Mouse (Mus musculus): ENCODE results near the gene Elf1. TPM values are rescaled to one million over a fixed set of nuclear protein-coding genes. Genes with fewer than 3 reads are reported as not detected.

Elf1 gene
- polyA plus RNA-seq, 1 experiment from 2014 or later = 21.0 TPM

GRCm38 (mm10) chr14:79536837-79537236 is 55.8 kb downstream of the Elf1 start:
- Histone ChIP-seq H3K9ac (replicated peaks; ENCODE audit: low read depth) (no peak overlapping the region), H3K36me3 (ENCODE audit: insufficient read depth, low read length) (no peaks in the 10 kb centered on the region), H3K4me2 (replicated peaks; ENCODE audit: low read depth, low read length) (no peak overlapping the region), H3K4me3 (ENCODE audit: low read depth, low read length) (no peak overlapping the region), H3K4me1 (ENCODE audit: insufficient read depth, low read depth, low read length) (peaks cover 11% of the 10 kb centered on the region; the same call in 1 of the 2 replicates), H3K27ac (ENCODE audit: low read length) (no peak overlapping the region), H3K9me3 (ENCODE audit: low read length) (no peaks in the 10 kb centered on the region), H3K27me3 (replicated peaks; ENCODE audit: insufficient read depth, low read length) (no peaks in the 10 kb centered on the region)
- DNase-seq (ENCODE audit: low spot score) = no peak
- no peak for TF ChIP-seq CTCF (IDR thresholded peaks at IDR 0.05)
- TF ChIP-seq EP300 (IDR thresholded peaks at IDR 0.05) = no peak
- WGBS = 47% methylated on average over 3 of the region's 3 CpGs
- ATAC-seq = no peak

DNA sequence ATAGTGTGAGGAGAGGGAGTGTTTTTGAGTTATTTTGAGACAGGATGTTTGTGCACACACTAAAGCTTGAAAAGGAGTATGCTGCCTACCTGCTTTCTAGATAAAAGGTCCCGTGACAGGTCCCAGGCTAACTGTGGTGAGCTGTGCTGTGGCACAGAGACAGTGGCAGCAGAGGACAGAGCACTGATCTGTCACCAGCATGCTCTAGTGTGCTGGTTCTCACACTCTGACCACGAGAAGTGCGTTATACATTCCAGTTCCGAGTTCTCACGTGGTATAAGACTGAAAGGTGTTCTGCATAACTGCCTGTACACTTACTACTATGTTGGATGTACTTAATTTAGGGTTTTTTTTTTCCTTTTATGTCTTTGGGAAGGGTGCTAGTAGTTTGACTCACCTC is 56.5 kb downstream of the Elf1 start:
- H3K27ac ChIP-seq (ENCODE audit: low read length) = no peak overlapping the region
- TF ChIP-seq EP300 (IDR thresholded peaks at IDR 0.05) (no peak), CTCF (IDR thresholded peaks at IDR 0.05) (no peak)
- H3K4me3 ChIP-seq (ENCODE audit: low read depth, low read length) = no peak overlapping the region

GRCm38 (mm10) chr14:79537921-79538320 is 56.9 kb downstream of the Elf1 start:
- Histone ChIP-seq H3K9me3 (ENCODE audit: low read length) (no peaks in the 10 kb centered on the region), H3K4me2 (replicated peaks; ENCODE audit: low read depth, low read length) (no peak overlapping the region), H3K27ac (ENCODE audit: low read length) (no peak overlapping the region), H3K36me3 (ENCODE audit: insufficient read depth, low read length) (no peaks in the 10 kb centered on the region), H3K4me1 (ENCODE audit: insufficient read depth, low read depth, low read length) (peaks cover 11% of the 10 kb centered on the region; the same call in 1 of the 2 replicates), H3K9ac (replicated peaks; ENCODE audit: low read depth) (no peak overlapping the region), H3K4me3 (ENCODE audit: low read depth, low read length) (no peak overlapping the region), H3K27me3 (replicated peaks; ENCODE audit: insufficient read depth, low read length) (no peaks in the 10 kb centered on the region)
- ATAC-seq = no peak
- TF ChIP-seq EP300 (IDR thresholded peaks at IDR 0.05) (no peak), CTCF (IDR thresholded peaks at IDR 0.05) (no peak)
- DNase-seq (ENCODE audit: low spot score) = no peak

More for the DNA sequence above, 56.5 kb downstream of the Elf1 start:
- H3K9ac ChIP-seq (replicated peaks; ENCODE audit: low read depth) = no peak overlapping the region
- WGBS = 50% methylated on average over 5 of the region's 5 CpGs
- no peaks in the 10 kb centered on the region for H3K36me3 ChIP-seq (ENCODE audit: insufficient read depth, low read length)
- H3K27me3 ChIP-seq (replicated peaks; ENCODE audit: insufficient read depth, low read length) = no peaks in the 10 kb centered on the region
- peaks cover 11% of the 10 kb centered on the region; the same call in 1 of the 2 replicates for H3K4me1 ChIP-seq (ENCODE audit: insufficient read depth, low read depth, low read length)
- no peak for ATAC-seq
- no peak for DNase-seq (ENCODE audit: low spot score)
- H3K4me2 ChIP-seq (replicated peaks; ENCODE audit: low read depth, low read length) = no peak overlapping the region
- H3K9me3 ChIP-seq (ENCODE audit: low read length) = no peaks in the 10 kb centered on the region

- ATAC-seq (no peak), DNase-seq (ENCODE audit: low spot score) (no peak)
- H3K9ac ChIP-seq (replicated peaks; ENCODE audit: low read depth) = no peak overlapping the region
- 0 out of 2 replicates have a peak, but pooled peaks cover 4% of the 10 kb centered on the region for H3K4me1 ChIP-seq (ENCODE audit: insufficient read depth, low read depth, low read length)
- H3K9me3 ChIP-seq (ENCODE audit: low read length) = no peaks in the 10 kb centered on the region
- H3K36me3 ChIP-seq (ENCODE audit: insufficient read depth, low read length) = no peaks in the 10 kb centered on the region
- no peak overlapping the region for H3K4me2 ChIP-seq (replicated peaks; ENCODE audit: low read depth, low read length)
- H3K4me3 ChIP-seq (ENCODE audit: low read depth, low read length) = no peak overlapping the region
- TF ChIP-seq EP300 (IDR thresholded peaks at IDR 0.05) = no peak
- no peak overlapping the region for H3K27ac ChIP-seq (ENCODE audit: low read length)
- no peaks in the 10 kb centered on the region for H3K27me3 ChIP-seq (replicated peaks; ENCODE audit: insufficient read depth, low read length)
Observed at GRCm38 (mm10) chr14:79541606-79542005, 60.6 kb downstream of the Elf1 start.

GRCm38 (mm10) chr14:79549343-79549742 is 68.3 kb downstream of the Elf1 start:
- H3K9me3 ChIP-seq (ENCODE audit: low read length) = no peaks in the 10 kb centered on the region
- H3K36me3 ChIP-seq (ENCODE audit: insufficient read depth, low read length) = no peaks in the 10 kb centered on the region
- TF ChIP-seq EP300 (IDR thresholded peaks at IDR 0.05) (peak; percentile 76; the same call in 1 of the 2 replicates), CTCF (IDR thresholded peaks at IDR 0.05) (no peak)
- H3K27ac ChIP-seq (ENCODE audit: low read length) = peak overlapping the region; percentile 64
- peak overlapping the region; percentile 27; the same call in 1 of the 2 replicates for H3K4me2 ChIP-seq (replicated peaks; ENCODE audit: low read depth, low read length)
- H3K9ac ChIP-seq (replicated peaks; ENCODE audit: low read depth) = no peak overlapping the region
- H3K4me1 ChIP-seq (ENCODE audit: insufficient read depth, low read depth, low read length) = peaks cover 10% of the 10 kb centered on the region; the same call in 1 of the 2 replicates
- no peak overlapping the region for H3K4me3 ChIP-seq (ENCODE audit: low read depth, low read length)
- peak; percentile 92 for ATAC-seq
- 29% methylated on average over 7 of the region's 7 CpGs for WGBS
- peak; percentile 96 for DNase-seq (ENCODE audit: low spot score)
- no peaks in the 10 kb centered on the region for H3K27me3 ChIP-seq (replicated peaks; ENCODE audit: insufficient read depth, low read length)

DNA sequence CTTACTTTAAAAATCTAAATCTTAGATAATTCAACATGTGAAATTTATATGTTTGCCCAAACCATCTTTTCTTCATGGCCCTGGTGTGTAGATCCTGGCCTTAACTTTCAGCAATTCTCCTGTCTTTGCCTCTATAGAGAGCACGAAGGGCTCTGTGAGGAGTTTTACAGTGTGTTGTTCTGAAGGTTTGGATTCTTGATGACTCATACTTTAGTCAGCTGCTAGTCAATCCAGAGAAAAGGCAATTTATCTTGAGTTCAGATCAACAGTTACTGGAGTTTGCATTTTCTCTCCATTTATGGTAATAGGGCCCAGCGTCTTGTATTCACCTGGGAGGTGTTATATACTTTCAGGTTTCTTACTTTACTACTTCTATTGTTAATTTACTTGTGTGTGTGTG is 70.9 kb downstream of the Elf1 start:
- TF ChIP-seq EP300 (IDR thresholded peaks at IDR 0.05) (no peak), CTCF (IDR thresholded peaks at IDR 0.05) (no peak)
- H3K9me3 ChIP-seq (ENCODE audit: low read length) = no peaks in the 10 kb centered on the region
- H3K9ac ChIP-seq (replicated peaks; ENCODE audit: low read depth) = no peak overlapping the region
- H3K4me1 ChIP-seq (ENCODE audit: insufficient read depth, low read depth, low read length) = peaks cover 10% of the 10 kb centered on the region; the same call in 1 of the 2 replicates
- H3K36me3 ChIP-seq (ENCODE audit: insufficient read depth, low read length) = no peaks in the 10 kb centered on the region
- H3K4me3 ChIP-seq (ENCODE audit: low read depth, low read length) = no peak overlapping the region
- H3K27me3 ChIP-seq (replicated peaks; ENCODE audit: insufficient read depth, low read length) = no peaks in the 10 kb centered on the region
- DNase-seq (ENCODE audit: low spot score) = no peak
- H3K27ac ChIP-seq (ENCODE audit: low read length) = no peak overlapping the region
- H3K4me2 ChIP-seq (replicated peaks; ENCODE audit: low read depth, low read length) = no peak overlapping the region
- ATAC-seq = no peak
- WGBS = 60% methylated on average over 2 of the region's 2 CpGs

DNA sequence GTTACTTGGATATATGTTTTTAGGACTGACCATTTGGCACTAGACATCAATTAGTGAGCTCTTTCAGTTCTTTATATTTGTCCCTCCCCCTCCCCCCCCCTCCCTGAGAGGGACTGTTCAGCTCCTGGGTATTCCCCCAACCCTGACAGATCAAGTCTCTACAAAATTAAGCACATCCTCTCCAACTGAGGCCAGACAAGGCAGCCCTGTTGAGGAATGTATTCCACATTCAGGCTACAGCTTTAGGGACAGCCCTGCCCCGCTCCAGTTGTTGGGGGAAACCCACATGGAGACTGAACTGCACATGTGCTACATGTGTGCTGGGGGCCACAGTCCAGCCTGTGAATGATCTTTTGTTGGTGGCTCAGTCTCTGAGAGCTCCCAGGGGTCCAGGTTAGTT is 71.9 kb downstream of the Elf1 start:
- DNase-seq (ENCODE audit: low spot score) (no peak), ATAC-seq (no peak)
- Histone ChIP-seq H3K27me3 (replicated peaks; ENCODE audit: insufficient read depth, low read length) (no peaks in the 10 kb centered on the region), H3K9ac (replicated peaks; ENCODE audit: low read depth) (no peak overlapping the region), H3K4me1 (ENCODE audit: insufficient read depth, low read depth, low read length) (peaks cover 18% of the 10 kb centered on the region; the same call in 1 of the 2 replicates), H3K27ac (ENCODE audit: low read length) (no peak overlapping the region), H3K4me3 (ENCODE audit: low read depth, low read length) (no peak overlapping the region), H3K4me2 (replicated peaks; ENCODE audit: low read depth, low read length) (no peak overlapping the region), H3K36me3 (ENCODE audit: insufficient read depth, low read length) (no peaks in the 10 kb centered on the region), H3K9me3 (ENCODE audit: low read length) (no peaks in the 10 kb centered on the region)
- 100% methylated on average over 1 of the region's 1 CpGs for WGBS
- TF ChIP-seq CTCF (IDR thresholded peaks at IDR 0.05) (no peak), EP300 (IDR thresholded peaks at IDR 0.05) (no peak)

Measured in lung, postnatal 0 days (tissue).